Mouse (Mus musculus) MEL (cell line): ENCODE data around the gene Smchd1.

ENCODE experiments used
- E2F4 ChIP-seq: IDR thresholded peaks from 2 replicates; pipeline ENCODE4 v1.6.1; 2011; ENCODE audit warnings: low read depth, low read length, improper control_type of control experiment, borderline replicate concordance
- EP300 ChIP-seq, 2 experiments: IDR thresholded peaks; 2 replicates each; pipeline ENCODE4 v1.6.1; 2011; ENCODE audit warnings: improper control_type of control experiment in 2 of 2, low read length in 2 of 2, low read depth in 1 of 2, mild to moderate bottlenecking in 1 of 2
- MAX ChIP-seq: IDR thresholded peaks from 2 replicates; pipeline ENCODE4 v1.6.1; 2011; ENCODE audit warnings: low read length, improper control_type of control experiment
- MAZ ChIP-seq: IDR thresholded peaks from 2 replicates; pipeline ENCODE4 v1.6.1; 2012; ENCODE audit warnings: low read depth, mild to moderate bottlenecking, inconsistent platforms, low read length, improper control_type of control experiment
- MYB ChIP-seq: IDR thresholded peaks from 2 replicates; pipeline ENCODE4 v1.6.1; 2011; ENCODE audit warnings: mild to moderate bottlenecking, low read depth, low read length, improper control_type of control experiment
- NELFE ChIP-seq: IDR thresholded peaks from 2 replicates; pipeline ENCODE4 v1.6.1; 2011; ENCODE audit warnings: low read depth, low read length, improper control_type of control experiment
- POLR2A ChIP-seq, 2 experiments: IDR thresholded peaks; 2 replicates each; pipeline ENCODE4 v1.6.1; 2011 to 2012; ENCODE audit warnings: low read length in 2 of 2, mild to moderate bottlenecking in 2 of 2, control low read depth in 1 of 2, improper control_type of control experiment in 1 of 2, low read depth in 1 of 2, moderate library complexity in 1 of 2; ENCODE audit not compliant: control insufficient read depth in 1 of 2, insufficient read depth in 1 of 2, poor library complexity in 1 of 2

- TF ChIP-seq POLR2A (IDR thresholded peaks at IDR 0.05; ENCODE audit: control insufficient read depth in 1 of 2, insufficient read depth in 1 of 2, low read depth in 1 of 2, low read length in 2 of 2, poor library complexity in 1 of 2) = no peak
- TF ChIP-seq NELFE = no peak
- TF ChIP-seq EP300 (IDR thresholded peaks at IDR 0.05; ENCODE audit: low read depth in 1 of 2, low read length in 2 of 2) = no peak
- TF ChIP-seq E2F4 = no peak
- TF ChIP-seq MAX = no peak
- no peak for TF ChIP-seq MAZ
- no peak for TF ChIP-seq MYB
Measured at GRCm38 (mm10) chr17:71444718-71445117, 30.4 kb downstream of the Smchd1 start.
